Mouse (Mus musculus) urinary bladder, postnatal 36 days (tissue): Measurements from ENCODE around the gene Rbp1.

Experiments
- DNase-seq, 2 experiments: peaks; one replicate each; pipeline ENCODE4 v3.0.0; 2022; ENCODE audit warnings: low spot score in 2 of 2, mixed read lengths in 1 of 2

Gene Rbp1

DNA sequence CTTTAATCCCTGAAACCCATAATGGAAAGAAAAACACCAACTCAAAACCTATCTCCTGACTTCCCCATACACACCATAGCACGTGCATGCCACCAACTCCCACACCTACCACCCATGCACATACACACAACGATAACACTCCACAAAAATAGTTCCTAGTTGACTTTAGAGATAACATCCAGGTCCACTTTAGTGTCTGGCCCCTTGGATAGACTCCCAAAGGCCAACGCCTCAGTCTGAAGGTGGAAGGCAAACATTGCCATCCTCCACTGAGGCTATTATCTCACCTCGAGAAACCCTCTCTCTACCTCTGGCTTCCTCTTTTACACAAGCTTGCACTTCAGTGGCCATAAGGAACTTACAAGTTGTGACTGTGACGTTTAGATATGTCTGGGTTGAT lies 69.5 kb downstream of the Rbp1 start:
- no peak for DNase-seq

DNA sequence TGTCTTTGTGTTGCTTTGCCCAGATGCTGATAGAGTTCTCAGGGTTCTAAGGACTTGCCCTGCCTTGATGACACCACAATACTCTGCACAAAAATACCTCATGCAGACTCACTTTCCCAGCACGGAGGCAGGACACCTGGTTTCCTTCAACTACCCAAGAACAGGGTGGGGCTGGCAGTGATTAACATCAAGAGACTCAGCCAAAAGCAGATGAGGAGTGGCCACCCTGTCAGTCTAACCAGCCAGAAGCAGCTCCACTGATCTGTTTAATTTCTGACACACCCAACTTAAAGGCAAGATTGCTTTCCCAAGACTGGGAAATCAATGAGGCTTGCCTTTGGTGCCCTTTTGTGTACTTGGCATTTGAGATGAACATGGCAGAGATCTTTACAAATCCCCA lies 70.1 kb downstream of the Rbp1 start:
- DNase-seq = no peak
